Mouse (Mus musculus) adrenal gland, adult 8-10 months (tissue): ENCODE results near the gene Otop2. TPM values are rescaled to one million over a fixed set of nuclear protein-coding genes. Genes with fewer than 3 reads are reported as not detected.

Experiments
- DNase-seq: peaks from one replicate; pipeline ENCODE4 v3.0.0; 2022
- total RNA-seq, 4 experiments: library from RNA; stranded (reverse); gene quantifications; 2 replicates each; pipeline ENCODE4 v1.2.4; 2022

Otop2 gene
- total RNA-seq, 4 experiments from 2014 or later = not detected

- no peak for DNase-seq
Measured at GRCm38 (mm10) chr11:115298160-115298559, 8.8 kb upstream of the Otop2 start.

GRCm38 (mm10) chr11:115300745-115301144 lies 6.2 kb upstream of the Otop2 start:
- no peak for DNase-seq

GRCm38 (mm10) chr11:115301351-115301750 lies 5.6 kb upstream of the Otop2 start:
- no peak for DNase-seq

- DNase-seq = no peak
Measured at GRCm38 (mm10) chr11:115303167-115303566, 3.8 kb upstream of the Otop2 start.

- no peak for DNase-seq
Measured at GRCm38 (mm10) chr11:115308781-115309180, 1.8 kb downstream of the Otop2 start.

GRCm38 (mm10) chr11:115314249-115314648 lies 7.3 kb downstream of the Otop2 start:
- no peak for DNase-seq

- no peak for DNase-seq
Measured at GRCm38 (mm10) chr11:115317204-115317603, 10.2 kb downstream of the Otop2 start.

GRCm38 (mm10) chr11:115318245-115319027 lies 11.5 kb downstream of the Otop2 start:
- no peak for DNase-seq

GRCm38 (mm10) chr11:115319704-115320383 lies 12.9 kb downstream of the Otop2 start:
- no peak for DNase-seq

GRCm38 (mm10) chr11:115321906-115322693 lies 15.1 kb downstream of the Otop2 start, which contains the start of gene Ush1g:
Gene Ush1g (minus strand): TSS chr11:115322041.
- no peak for DNase-seq

GRCm38 (mm10) chr11:115323354-115323753 lies 16.4 kb downstream of the Otop2 start:
- DNase-seq = no peak

- no peak for DNase-seq
Measured at GRCm38 (mm10) chr11:115326730-115327129, 19.8 kb downstream of the Otop2 start.

- DNase-seq = no peak
Measured at GRCm38 (mm10) chr11:115329339-115329738, 22.4 kb downstream of the Otop2 start.

GRCm38 (mm10) chr11:115334531-115334930 lies 27.6 kb downstream of the Otop2 start, which contains the start of gene Otop3:
Gene Otop3 (plus strand): TSS chr11:115334731.
- no peak for DNase-seq

GRCm38 (mm10) chr11:115335223-115335622 lies 28.3 kb downstream of the Otop2 start:
- DNase-seq = no peak

GRCm38 (mm10) chr11:115336115-115336514 lies 29.2 kb downstream of the Otop2 start:
- DNase-seq = no peak

- no peak for DNase-seq
Measured at GRCm38 (mm10) chr11:115337350-115337749, 30.4 kb downstream of the Otop2 start.

- DNase-seq = no peak
Measured at GRCm38 (mm10) chr11:115337826-115338225, 30.9 kb downstream of the Otop2 start.

- DNase-seq = no peak
Measured at GRCm38 (mm10) chr11:115341246-115341645, 34.3 kb downstream of the Otop2 start.

GRCm38 (mm10) chr11:115341866-115342265 lies 34.9 kb downstream of the Otop2 start:
- no peak for DNase-seq

GRCm38 (mm10) chr11:115344967-115345366 lies 38.0 kb downstream of the Otop2 start:
- DNase-seq = no peak

- DNase-seq = no peak
Measured at GRCm38 (mm10) chr11:115345515-115345914, 38.6 kb downstream of the Otop2 start.

GRCm38 (mm10) chr11:115348681-115349248 lies 41.8 kb downstream of the Otop2 start:
- no peak for DNase-seq
